Mouse (Mus musculus) yolk sac, embryonic 10.5 days (tissue): ENCODE data around the gene Rras2.

ENCODE experiments used
- DNase-seq: peaks from one replicate; pipeline ENCODE4 v3.0.0-alpha.2; 2017; ENCODE audit warnings: low spot score

Rras2 gene

GRCm38 (mm10) chr7:114071851-114072616, 45.5 kb downstream of the Rras2 start:
- DNase-seq = peak; percentile 51

- no peak for DNase-seq
Observed at GRCm38 (mm10) chr7:114071395-114071794, 46.2 kb downstream of the Rras2 start.

- no peak for DNase-seq
Observed at GRCm38 (mm10) chr7:114070458-114070840, 47.1 kb downstream of the Rras2 start.

GRCm38 (mm10) chr7:114069726-114070457, 47.7 kb downstream of the Rras2 start:
- no peak for DNase-seq

- DNase-seq = no peak
Observed at GRCm38 (mm10) chr7:114068956-114069533, 48.5 kb downstream of the Rras2 start.

GRCm38 (mm10) chr7:114066529-114067178, 50.9 kb downstream of the Rras2 start:
- peak; percentile 86 for DNase-seq

GRCm38 (mm10) chr7:114065407-114066185, 52.0 kb downstream of the Rras2 start:
- no peak for DNase-seq

- DNase-seq = no peak
Observed at GRCm38 (mm10) chr7:114063966-114064365, 53.6 kb downstream of the Rras2 start.

- no peak for DNase-seq
Observed at GRCm38 (mm10) chr7:114063534-114063933, 54.0 kb downstream of the Rras2 start.

GRCm38 (mm10) chr7:114062451-114062850, 55.1 kb downstream of the Rras2 start:
- no peak for DNase-seq

GRCm38 (mm10) chr7:114060445-114060844, 57.1 kb downstream of the Rras2 start:
- DNase-seq = no peak

GRCm38 (mm10) chr7:114058927-114059441, 58.6 kb downstream of the Rras2 start:
- DNase-seq = no peak

GRCm38 (mm10) chr7:114058166-114058565, 59.4 kb downstream of the Rras2 start:
- no peak for DNase-seq

- DNase-seq = no peak
Observed at GRCm38 (mm10) chr7:114053720-114054119, 63.9 kb downstream of the Rras2 start.

GRCm38 (mm10) chr7:114045814-114046213, 71.8 kb downstream of the Rras2 start:
- no peak for DNase-seq

- no peak for DNase-seq
Observed at GRCm38 (mm10) chr7:114043929-114044549, 73.5 kb downstream of the Rras2 start.

GRCm38 (mm10) chr7:114042973-114043928, 74.3 kb downstream of the Rras2 start:
- no peak for DNase-seq

- no peak for DNase-seq
Observed at GRCm38 (mm10) chr7:114041349-114041748, 76.2 kb downstream of the Rras2 start.

GRCm38 (mm10) chr7:114037237-114037636, 80.3 kb downstream of the Rras2 start:
- DNase-seq = no peak

GRCm38 (mm10) chr7:114029596-114029995, 88.0 kb downstream of the Rras2 start:
- no peak for DNase-seq
